Mouse (Mus musculus) hindbrain, embryonic 16.5 days (tissue): ENCODE results near the gene Asap2. TPM values are rescaled to one million over a fixed set of nuclear protein-coding genes. Genes with fewer than 3 reads are reported as not detected.
"Not testable (repeated sequence)": the region's sequence is repeated elsewhere in the genome, so short reads cannot be mapped to it uniquely, and the experiment has no call there.

Experiments
- ATAC-seq: fragments of 200-750 bp; cut with Nextera tagmentation; 2 replicates; pipeline ENCODE4 v1.8.0; 2017; ENCODE audit warnings: moderate TSS enrichment, moderate library complexity
- H3K27ac ChIP-seq: fragments of 300-500 bp; sonication (generic); 2 replicates; pipeline ENCODE4 v1.5.1; 2014; ENCODE audit warnings: low read depth, mild to moderate bottlenecking, control low read depth, low read length, moderate library complexity
- H3K27me3 ChIP-seq: fragments of 300-500 bp; sonication (generic); replicated peaks from 2 replicates; pipeline ENCODE4 v1.6.1; 2014; ENCODE audit warnings: low read length; ENCODE audit not compliant: control insufficient read depth, insufficient read depth
- H3K36me3 ChIP-seq: fragments of 300-500 bp; sonication (generic); 2 replicates; pipeline ENCODE4 v1.6.1; 2014; ENCODE audit warnings: mild to moderate bottlenecking, low read length, moderate library complexity, mixed read lengths; ENCODE audit not compliant: control insufficient read depth, insufficient read depth
- H3K4me1 ChIP-seq: fragments of 300-500 bp; sonication (generic); 2 replicates; pipeline ENCODE4 v1.6.1; 2014; ENCODE audit warnings: low read depth, low read length; ENCODE audit not compliant: control insufficient read depth, insufficient read depth
- H3K4me2 ChIP-seq: fragments of 300-500 bp; sonication (generic); 2 replicates; pipeline ENCODE4 v1.6.1; 2014; ENCODE audit warnings: mild to moderate bottlenecking, low read length, control low read depth, moderate library complexity
- H3K4me3 ChIP-seq: fragments of 300-500 bp; sonication (generic); 2 replicates; pipeline ENCODE4 v1.5.1; 2014; ENCODE audit warnings: mild to moderate bottlenecking, low read length, control low read depth, moderate library complexity
- H3K9ac ChIP-seq: fragments of 300-500 bp; sonication (generic); 2 replicates; pipeline ENCODE4 v1.6.1; 2014; ENCODE audit warnings: low read depth, mild to moderate bottlenecking, control low read depth, low read length, moderate library complexity
- H3K9me3 ChIP-seq: fragments of 300-500 bp; sonication (generic); 2 replicates; pipeline ENCODE4 v1.6.1; 2014; ENCODE audit warnings: mild to moderate bottlenecking, low read length, moderate library complexity; ENCODE audit not compliant: control insufficient read depth
- WGBS: fragments of 180-500 bp; shearing (Covaris S2); extraction: QIAGEN DNeasy Blood & Tissue Kit; methylation state at CpG from one replicate; pipeline ENCODE4 v1.1.7; 2014; 5-methylcytosine and 5-hydroxymethylcytosine counted together
- polyA plus RNA-seq: library from polyadenylated mRNA; unstranded; fragments of >200 nt; fragmentation: Nextera tagmentation; extraction: Ambion mirVana; gene quantifications from 2 replicates; pipeline ENCODE4 v1.2.1, GENCODE M21; 2015

The Asap2 gene
- 10.2 and 11.4 TPM in 2 replicates for polyA plus RNA-seq

- not testable (repeated sequence) for H3K4me1 ChIP-seq, H3K9me3 ChIP-seq, ATAC-seq, H3K36me3 ChIP-seq, H3K27me3 ChIP-seq
- Histone ChIP-seq H3K9ac (peak within 1 kb of the TSS; percentile 66), H3K27ac (peak within 1 kb of the TSS; percentile 63), H3K4me2 (peak within 1 kb of the TSS; percentile 43), H3K4me3 (peak within 1 kb of the TSS; percentile 47)
- 0% methylated on average over 20 of the region's 38 CpGs for WGBS
Measured at GRCm38 (mm10) chr12:20990132-20990531, at the start of gene Asap2. TSS of gene Asap2 (plus strand) at chr12:20990459.

GRCm38 (mm10) chr12:20947051-20947997, 42.9 kb upstream of the Asap2 start:
- WGBS, result 66% methylated on average over 9 of the region's 9 CpGs
- H3K9me3 ChIP-seq, ATAC-seq, H3K9ac ChIP-seq, H3K4me2 ChIP-seq, H3K27me3 ChIP-seq, H3K4me3 ChIP-seq, H3K36me3 ChIP-seq, H3K4me1 ChIP-seq, H3K27ac ChIP-seq: not testable (repeated sequence)

GRCm38 (mm10) chr12:20990579-20990978, 320 bp downstream of the Asap2 start:
- WGBS, result under 1% methylated on average over 39 of the region's 52 CpGs
- peak overlapping the region; percentile 47 for H3K4me3 ChIP-seq
- peak overlapping the region; percentile 63 for H3K27ac ChIP-seq
- peak overlapping the region; percentile 66 for H3K9ac ChIP-seq
- ATAC-seq, H3K36me3 ChIP-seq, H3K9me3 ChIP-seq, H3K4me1 ChIP-seq, H3K27me3 ChIP-seq: not testable (repeated sequence)
- H3K4me2 ChIP-seq, result peak overlapping the region; percentile 33

- H3K36me3 ChIP-seq, H3K9ac ChIP-seq, H3K4me1 ChIP-seq, ATAC-seq, H3K9me3 ChIP-seq, H3K4me2 ChIP-seq, H3K4me3 ChIP-seq, H3K27me3 ChIP-seq, H3K27ac ChIP-seq: not testable (repeated sequence)
- 56% methylated on average over 6 of the region's 6 CpGs for WGBS
Measured at GRCm38 (mm10) chr12:21030875-21031274, 40.6 kb downstream of the Asap2 start.

- not testable (repeated sequence) for H3K4me1 ChIP-seq, H3K9me3 ChIP-seq, H3K4me3 ChIP-seq, H3K36me3 ChIP-seq, ATAC-seq, H3K27ac ChIP-seq, H3K27me3 ChIP-seq, H3K9ac ChIP-seq, H3K4me2 ChIP-seq
- WGBS, result 99% methylated on average over 9 of the region's 9 CpGs
Measured at GRCm38 (mm10) chr12:21046716-21047115, 56.5 kb downstream of the Asap2 start.

- not testable (repeated sequence) for ATAC-seq, H3K9me3 ChIP-seq, H3K4me1 ChIP-seq, H3K4me3 ChIP-seq, H3K36me3 ChIP-seq, H3K9ac ChIP-seq, H3K27me3 ChIP-seq, H3K27ac ChIP-seq, H3K4me2 ChIP-seq
- 23% methylated on average over 3 of the region's 4 CpGs for WGBS
Measured at GRCm38 (mm10) chr12:21075731-21076130, 85.5 kb downstream of the Asap2 start.

- H3K4me1 ChIP-seq, H3K27me3 ChIP-seq, H3K27ac ChIP-seq, H3K4me2 ChIP-seq, H3K4me3 ChIP-seq, H3K9ac ChIP-seq, ATAC-seq, H3K9me3 ChIP-seq, H3K36me3 ChIP-seq: not testable (repeated sequence)
- WGBS, result 39% methylated on average over 1 of the region's 1 CpGs
Measured at GRCm38 (mm10) chr12:21090168-21090567, 99.9 kb downstream of the Asap2 start.

GRCm38 (mm10) chr12:21092446-21092845, 102.2 kb downstream of the Asap2 start:
- H3K4me2 ChIP-seq, H3K9me3 ChIP-seq, H3K4me3 ChIP-seq, H3K9ac ChIP-seq, H3K36me3 ChIP-seq, H3K27me3 ChIP-seq, H3K4me1 ChIP-seq, H3K27ac ChIP-seq, ATAC-seq: not testable (repeated sequence)
- WGBS, result 75% methylated on average over 1 of the region's 1 CpGs

GRCm38 (mm10) chr12:21097806-21098325, 107.6 kb downstream of the Asap2 start:
- not testable (repeated sequence) for H3K9ac ChIP-seq, H3K4me1 ChIP-seq, ATAC-seq, H3K4me2 ChIP-seq, H3K4me3 ChIP-seq, H3K9me3 ChIP-seq, H3K27ac ChIP-seq, H3K27me3 ChIP-seq, H3K36me3 ChIP-seq
- WGBS, result 52% methylated on average over 3 of the region's 3 CpGs
